Mouse (Mus musculus) lung, postnatal 0 days (tissue): ENCODE data around the gene S1pr4.

Source experiments
- CTCF ChIP-seq: IDR thresholded peaks from 2 replicates; pipeline ENCODE4 v1.5.1; 2016; ENCODE audit warnings: antibody characterized with exemption, mild to moderate bottlenecking
- EP300 ChIP-seq: IDR thresholded peaks from 2 replicates; pipeline ENCODE4 v1.6.1; 2016; ENCODE audit warnings: antibody characterized with exemption, mild to moderate bottlenecking, control low read depth

GRCm38 (mm10) chr10:81466881-81467280, 33.1 kb downstream of the S1pr4 start:
- no peak for TF ChIP-seq CTCF
- no peak for TF ChIP-seq EP300
